Mouse (Mus musculus): ENCODE measurements around the gene Gramd1b.

Gene Gramd1b

DNA sequence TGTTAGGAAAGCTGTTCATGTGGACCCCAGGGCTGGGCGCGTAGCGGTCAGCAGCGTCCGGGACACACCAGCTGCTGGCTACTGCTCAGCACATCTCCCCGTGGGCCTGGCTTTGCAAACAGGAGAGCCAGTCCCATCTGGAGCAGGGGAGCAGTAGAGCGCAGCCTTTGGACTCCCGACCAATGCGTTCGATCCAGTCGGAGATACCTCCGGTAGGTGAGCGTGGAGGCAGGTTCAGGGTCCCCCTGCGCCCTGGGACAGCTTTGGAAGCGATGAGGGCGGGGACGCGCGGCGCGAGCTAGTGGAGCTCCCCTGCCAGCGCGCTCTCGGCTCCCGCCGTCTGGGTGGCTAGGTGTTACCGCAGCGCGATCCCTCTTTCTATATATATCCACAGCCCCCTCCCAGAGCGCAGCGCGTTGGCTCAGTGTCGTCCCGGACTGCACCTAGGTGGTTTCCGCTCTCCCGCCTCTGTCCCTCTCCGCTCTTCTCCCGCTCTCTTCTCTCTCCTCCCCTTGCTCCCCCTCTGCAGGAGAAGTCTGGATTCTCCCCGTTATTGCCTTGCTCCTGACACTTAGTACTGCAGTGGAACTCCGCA is at the start of gene Gramd1b:
Gramd1b (minus strand) TSS at position 357 of the 595 bp plus-strand sequence.
- peak; percentile 29 to 43 for DNase-seq (ENCODE audit: low spot score in 2 of 2)

DNA sequence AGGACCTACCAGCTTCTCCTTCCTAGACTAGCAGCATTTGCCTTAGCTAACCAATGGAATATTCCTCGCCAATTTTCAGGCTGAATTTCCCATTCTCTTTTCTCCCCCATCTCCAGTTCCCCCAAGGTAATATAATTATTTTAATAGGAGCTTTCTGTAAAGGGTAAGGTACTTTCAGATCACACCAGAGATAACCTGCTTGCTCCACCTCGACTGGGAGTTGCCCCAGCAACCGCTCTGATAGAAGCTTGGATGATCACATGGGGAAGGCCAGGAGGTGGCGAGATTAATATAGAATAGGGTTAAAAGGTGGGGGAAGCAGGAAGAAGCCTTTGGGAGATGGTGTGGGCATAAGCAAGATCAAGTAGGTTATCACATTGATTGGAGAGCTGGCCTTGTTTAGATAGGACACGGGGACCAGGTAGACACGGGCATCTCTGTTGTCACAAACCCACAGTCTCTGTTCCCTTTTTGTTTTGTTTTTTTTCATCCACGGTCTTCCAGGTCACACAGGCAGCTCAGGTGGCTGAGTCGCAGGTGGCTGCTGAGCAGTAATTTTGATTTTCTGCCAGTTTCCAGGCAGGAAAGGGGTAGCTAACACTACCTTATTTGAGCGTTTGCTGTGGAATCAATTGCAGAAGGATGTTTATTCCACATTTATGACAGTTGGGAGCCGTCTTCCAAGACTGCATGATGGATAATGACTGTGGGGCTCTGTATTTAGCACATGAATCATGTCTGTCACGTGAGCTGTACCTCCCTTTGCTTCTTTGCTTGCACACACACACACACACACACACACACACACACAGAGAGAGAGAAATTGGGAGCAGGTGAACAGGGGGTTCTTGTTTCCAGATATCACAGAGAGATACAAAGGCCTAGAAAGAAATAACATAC is 47.8 kb upstream of the Gramd1b start:
- DNase-seq (ENCODE audit: low spot score in 2 of 2), result no peak

DNA sequence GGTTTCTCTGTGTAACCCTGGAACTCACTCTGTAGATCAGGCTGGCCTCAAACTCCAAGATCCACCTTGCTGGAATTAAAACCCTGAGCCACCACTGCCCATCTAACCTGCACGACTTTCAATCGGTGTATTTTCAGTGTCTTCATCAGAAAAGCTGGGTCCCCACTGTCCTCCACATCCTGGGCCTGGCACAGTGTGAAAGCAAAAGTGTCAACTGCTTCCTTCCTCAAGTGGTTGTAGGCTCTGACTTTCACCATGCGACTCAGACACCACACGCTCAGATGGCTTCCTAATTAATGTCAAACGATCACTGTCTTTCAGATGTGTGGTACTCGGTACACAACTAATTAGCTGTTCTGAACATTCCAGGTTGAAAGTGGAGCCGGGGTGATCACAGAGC is 45.9 kb upstream of the Gramd1b start:
- no peak for DNase-seq (ENCODE audit: low spot score in 2 of 2)

GRCm38 (mm10) chr9:40575053-40575985 is 44.1 kb upstream of the Gramd1b start:
- no peak for DNase-seq (ENCODE audit: low spot score in 2 of 2)

DNA sequence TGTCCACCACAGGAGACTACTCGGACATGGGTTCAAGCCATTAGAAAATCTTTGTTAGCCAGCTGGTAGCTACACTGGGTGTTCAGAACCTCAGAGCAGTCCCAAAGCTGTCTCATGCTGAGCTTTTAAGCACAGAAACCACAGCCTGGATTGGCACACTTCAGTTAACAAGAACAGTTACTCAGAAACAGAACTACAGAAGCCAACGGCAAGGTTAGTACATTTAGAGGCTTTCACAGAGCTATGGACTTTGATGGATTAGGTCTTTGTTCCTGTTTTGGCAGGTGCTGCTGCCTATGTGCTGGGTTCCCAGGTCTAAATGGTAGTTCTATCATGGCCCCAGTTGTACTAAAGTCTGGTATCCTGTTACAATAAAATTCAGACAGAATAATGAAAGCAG is 40.1 kb upstream of the Gramd1b start:
- no peak for DNase-seq (ENCODE audit: low spot score in 2 of 2)

- peak; percentile 52 to 66 for DNase-seq (ENCODE audit: low spot score in 2 of 2)
Measured at GRCm38 (mm10) chr9:40568070-40568469, 36.9 kb upstream of the Gramd1b start.

GRCm38 (mm10) chr9:40563750-40564149 is 32.6 kb upstream of the Gramd1b start:
- DNase-seq (ENCODE audit: low spot score in 2 of 2), result no peak

GRCm38 (mm10) chr9:40559646-40560045 is 28.5 kb upstream of the Gramd1b start:
- peak in 1 of 2 experiments; percentile 25 for DNase-seq (ENCODE audit: low spot score in 2 of 2)

GRCm38 (mm10) chr9:40557796-40558195 is 26.6 kb upstream of the Gramd1b start:
- DNase-seq (ENCODE audit: low spot score in 2 of 2), result peak; percentile 24 to 38

GRCm38 (mm10) chr9:40556396-40556795 is 25.2 kb upstream of the Gramd1b start:
- no peak for DNase-seq (ENCODE audit: low spot score in 2 of 2)

GRCm38 (mm10) chr9:40555243-40555642 is 24.1 kb upstream of the Gramd1b start:
- DNase-seq (ENCODE audit: low spot score in 2 of 2), result peak; percentile 46 to 53

DNA sequence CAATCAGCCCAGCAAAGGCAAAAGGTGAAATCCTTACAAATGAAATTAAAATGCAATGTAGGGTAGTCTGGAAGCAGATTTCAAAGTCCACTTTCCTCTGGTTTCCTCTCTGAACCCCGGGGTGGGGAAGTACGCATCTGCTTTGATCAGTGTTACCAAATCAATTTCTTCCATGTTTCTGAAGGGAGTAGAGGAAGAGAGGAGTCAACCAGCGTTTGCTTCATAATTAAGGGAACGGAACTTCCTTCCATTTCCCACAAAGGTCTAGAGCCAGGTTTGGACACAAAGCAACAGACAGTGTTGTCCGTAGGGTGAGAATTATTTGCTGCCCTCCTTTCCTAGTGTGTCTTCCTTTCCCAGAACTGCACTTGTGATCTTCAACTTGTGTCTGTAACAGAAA is 16.7 kb upstream of the Gramd1b start:
- no peak for DNase-seq (ENCODE audit: low spot score in 2 of 2)

GRCm38 (mm10) chr9:40545193-40545592 is 14.0 kb upstream of the Gramd1b start:
- no peak for DNase-seq (ENCODE audit: low spot score in 2 of 2)

- DNase-seq (ENCODE audit: low spot score in 2 of 2), result no peak
Measured at GRCm38 (mm10) chr9:40539588-40540140, 8.5 kb upstream of the Gramd1b start.

GRCm38 (mm10) chr9:40537708-40538105 is 6.5 kb upstream of the Gramd1b start:
- DNase-seq (ENCODE audit: low spot score in 2 of 2), result peak in 1 of 2 experiments; percentile 23

DNA sequence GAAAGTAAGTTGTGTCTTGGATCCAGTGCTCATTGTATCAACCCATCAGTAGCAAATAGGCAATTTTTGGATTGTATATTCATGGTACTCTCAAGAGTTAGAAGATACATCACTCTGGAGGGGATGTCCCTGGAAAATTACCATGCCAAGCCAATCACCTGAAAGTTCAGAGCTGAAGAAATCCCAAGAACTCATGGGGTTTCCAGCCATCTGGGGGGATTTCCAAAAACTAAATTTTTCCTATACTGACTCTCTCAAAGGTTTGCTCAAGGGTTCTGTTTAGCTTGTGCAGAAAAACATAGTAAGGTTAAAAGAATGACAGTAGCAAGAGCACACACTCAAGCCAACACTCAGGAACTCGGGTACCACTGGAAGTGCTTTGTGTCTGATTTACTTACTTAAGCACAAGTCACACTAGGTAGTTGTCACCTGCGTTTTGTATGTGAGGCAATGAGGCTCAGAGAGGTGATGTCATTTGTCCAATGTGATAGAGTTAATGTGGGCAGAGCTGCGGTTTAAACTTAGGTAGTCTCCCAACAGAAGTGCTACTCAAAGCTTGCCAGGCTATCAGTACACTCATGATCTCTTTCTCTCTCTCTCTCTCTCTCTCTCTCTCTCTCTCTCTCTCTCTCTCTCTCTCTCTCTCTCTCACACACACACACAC is 6.0 kb upstream of the Gramd1b start:
- DNase-seq (ENCODE audit: low spot score in 2 of 2), result no peak

DNA sequence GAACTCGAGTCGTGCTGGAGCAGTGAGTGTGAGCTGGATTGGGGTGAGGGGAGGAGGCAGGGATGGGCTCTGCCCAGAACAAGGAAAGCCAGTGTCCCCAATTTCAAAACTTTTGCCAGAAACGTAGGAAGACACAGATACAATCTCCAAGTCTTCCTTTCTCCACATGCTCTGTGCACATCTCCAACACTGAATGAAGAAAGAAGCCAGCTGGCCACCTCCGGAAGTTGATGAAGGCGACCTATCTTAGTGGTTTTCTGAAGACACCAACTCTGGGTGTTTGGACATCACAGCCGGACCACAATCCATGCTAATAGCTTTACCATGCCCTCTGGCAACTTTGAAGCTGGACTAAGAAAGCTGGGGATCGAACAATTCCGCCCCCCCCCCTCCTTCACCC is 647 bp downstream of the Gramd1b start:
- DNase-seq (ENCODE audit: low spot score in 2 of 2), result no peak

- no peak for DNase-seq (ENCODE audit: low spot score in 2 of 2)
Measured at GRCm38 (mm10) chr9:40528733-40529132, 2.5 kb downstream of the Gramd1b start.

- no peak for DNase-seq (ENCODE audit: low spot score in 2 of 2)
Measured at GRCm38 (mm10) chr9:40526928-40527327, 4.3 kb downstream of the Gramd1b start.

DNA sequence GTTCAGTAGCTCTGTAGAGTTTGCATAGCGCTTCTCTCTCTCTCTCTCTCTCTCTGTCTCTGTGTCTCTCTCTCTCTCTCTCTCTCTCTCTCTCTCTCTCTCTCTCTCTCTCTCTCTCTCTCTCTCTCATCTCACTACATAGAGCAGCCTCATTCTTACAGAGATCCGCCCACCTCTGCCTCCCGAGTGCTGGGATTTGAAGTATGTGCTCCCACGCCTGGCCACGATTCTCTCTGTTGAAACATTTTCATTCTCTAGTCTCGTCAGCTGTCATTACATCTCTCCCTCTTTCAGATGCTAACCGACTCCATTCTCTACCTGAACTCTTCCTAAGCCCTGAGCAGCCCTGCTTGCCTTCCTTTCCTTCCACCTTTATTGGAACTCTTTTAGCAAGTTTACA is 9.0 kb downstream of the Gramd1b start:
- DNase-seq (ENCODE audit: low spot score in 2 of 2), result peak; percentile 44 to 70

DNA sequence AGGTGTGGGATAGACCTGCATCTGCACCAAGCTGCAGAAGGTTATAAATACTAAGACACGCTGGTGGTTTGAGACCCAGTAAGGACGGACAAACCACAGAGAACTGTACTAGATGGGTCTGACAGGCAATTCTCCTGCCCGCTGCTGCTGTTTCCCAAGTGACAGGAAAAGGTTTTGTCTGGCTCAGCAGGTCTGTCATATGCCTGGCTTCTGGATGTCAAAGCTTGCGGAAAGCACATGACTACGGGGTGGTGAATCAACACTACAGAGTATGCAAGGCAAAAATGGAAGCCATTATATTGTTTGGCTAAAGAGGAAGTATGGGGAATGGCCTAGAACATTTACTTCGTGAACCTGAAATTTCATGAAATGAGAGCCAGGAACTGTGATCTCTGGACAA is 10.1 kb downstream of the Gramd1b start:
- DNase-seq (ENCODE audit: low spot score in 2 of 2), result no peak
